ENCODE assay signal across 18 mouse cellular contexts in the genomic region with DNA sequence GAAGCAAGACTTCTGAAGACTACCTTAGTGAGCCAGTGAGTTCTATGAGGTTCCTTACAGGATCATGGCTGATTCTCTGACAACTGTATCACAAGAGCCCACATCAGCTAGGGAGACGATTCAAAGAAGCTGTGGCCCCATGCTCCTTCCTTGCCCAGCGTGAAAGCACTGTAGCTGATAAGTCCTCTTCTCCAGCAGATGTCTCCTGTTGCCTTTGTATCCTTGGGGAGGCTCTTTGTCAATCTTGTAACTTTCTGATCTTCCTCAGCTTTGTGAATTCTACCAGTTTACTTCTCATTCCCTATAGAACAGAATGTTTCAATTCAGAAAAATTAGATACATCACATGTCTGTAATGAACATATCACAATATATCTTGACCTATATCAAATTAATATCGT.
DNase-seq lines count a peak whose midpoint lies in the region; ATAC-seq and TF ChIP-seq lines count a peak whose summit lies in the region.
"Had no signal": no experiment of that assay in that cellular context is flagged by ENCODE, and none has a peak within 500 bp of the region (broad histone marks: within the 10 kb centered on the region; RNA-seq: fewer than 3 reads in every experiment).

No protein-coding gene starts in this region.

- H3K4me3 ChIP-seq in layer of hippocampus, adult 2 months, result no peak overlapping the region
- no peak overlapping the region for H3K4me3 ChIP-seq in CH12.LX (replicated peaks in 1 of 3; ENCODE audit: low read depth in 2 of 3, low read length in 2 of 3, poor library complexity in 1 of 3)
- no peak overlapping the region for H3K4me3 ChIP-seq in stomach, postnatal 0 days (ENCODE audit: low read depth, low read length)
- H3K4me3 ChIP-seq: embryonic facial prominence, embryonic 10.5 days; heart, embryonic 12.5 days; hindbrain, embryonic 13.5 days had no signal

- peaks cover 0 to 7% of the 10 kb centered on the region in 2 experiments; a peak in 2 of 4 replicates for H3K4me1 ChIP-seq in CH12.LX (ENCODE audit: control insufficient read depth in 1 of 2, insufficient read depth in 2 of 2)
- no peaks in the 10 kb centered on the region for H3K4me1 ChIP-seq in stomach, postnatal 0 days (replicated peaks; ENCODE audit: control insufficient read depth, insufficient read depth)

- no peaks in the 10 kb centered on the region for H3K9me3 ChIP-seq in CH12.LX (replicated peaks; ENCODE audit: low read length)
- no peaks in the 10 kb centered on the region for H3K9me3 ChIP-seq in stomach, postnatal 0 days (ENCODE audit: control insufficient read depth, low read length)
- H3K9me3 ChIP-seq: embryonic facial prominence, embryonic 10.5 days; hindbrain, embryonic 13.5 days had no signal

- TF ChIP-seq POLR2A in CH12.LX (IDR thresholded peaks at IDR 0.05; ENCODE audit: low read depth, low read length), result no peak

- intact Hi-C loops in heart, postnatal 10 days (cut with DNase I), result loop anchor here (10.0 kb wide), 2 partner anchors 582 to 652 kb away; a partner anchor contains a TSS

- DNase-seq in heart, adult 11 months, result peak; percentile 9
- DNase-seq in heart, postnatal 10 days, result no peak
- no peak for DNase-seq in layer of hippocampus, adult 2 months (ENCODE audit: low spot score in 2 of 2)
- no peak for DNase-seq in layer of hippocampus, adult 9-10 months (ENCODE audit: low spot score)
- no peak for DNase-seq in CH12.LX (ENCODE audit: extremely low read depth)
- DNase-seq in stomach, postnatal 0 days (ENCODE audit: low spot score), result no peak
- no peak for DNase-seq in cerebellum, adult 18-20 months
- DNase-seq: adrenal gland, postnatal 10 days; cerebellum, adult 11 months; cerebellum, adult 9-10 months; cerebellum, postnatal 36 days; gastrocnemius, postnatal 36 days; heart, postnatal 4 days had no signal

- peak; percentile 47 for TF ChIP-seq RAD21 in CH12.LX (IDR thresholded peaks at IDR 0.05; ENCODE audit: low read depth, low read length)

- no peak overlapping the region for H3K27ac ChIP-seq in layer of hippocampus, adult 2 months
- H3K27ac ChIP-seq in CH12.LX (ENCODE audit: insufficient read depth, low read depth), result no peak overlapping the region
- H3K27ac ChIP-seq in stomach, postnatal 0 days (replicated peaks), result no peak overlapping the region
- H3K27ac ChIP-seq: embryonic facial prominence, embryonic 10.5 days; hindbrain, embryonic 13.5 days; hindbrain, postnatal 0 days had no signal

- H3K4me2 ChIP-seq in CH12.LX (ENCODE audit: insufficient read depth, low read depth, poor library complexity, severe bottlenecking), result no peak overlapping the region
- H3K4me2 ChIP-seq in stomach, postnatal 0 days (replicated peaks; ENCODE audit: low read depth), result no peak overlapping the region
- H3K4me2 ChIP-seq: heart, embryonic 12.5 days; hindbrain, embryonic 13.5 days had no signal

- H3K9ac ChIP-seq in CH12.LX (ENCODE audit: insufficient read depth, low read depth), result no peak overlapping the region
- H3K9ac ChIP-seq in stomach, postnatal 0 days (ENCODE audit: low read length), result no peak overlapping the region
- H3K9ac ChIP-seq: heart, embryonic 12.5 days; hindbrain, embryonic 13.5 days had no signal

- no peaks in the 10 kb centered on the region for H3K27me3 ChIP-seq in CH12.LX (replicated peaks)
- H3K27me3 ChIP-seq in stomach, postnatal 0 days (ENCODE audit: control insufficient read depth, insufficient read depth, low read length), result no peaks in the 10 kb centered on the region
- H3K27me3 ChIP-seq: heart, embryonic 12.5 days; hindbrain, embryonic 13.5 days had no signal

- dilution Hi-C loops in CH12.LX (cut with MboI; ENCODE audit: extremely low pct_ligation_motif_present, extremely low pct_unique_long_range_greater_than_20kb, low sequenced_read_pairs), result no loop called here

- peak; percentile 54 for TF ChIP-seq CTCF in layer of hippocampus, adult 2 months (conservative IDR thresholded peaks at IDR 0.05)
- peak in 1 of 2 experiments; percentile 32; a peak in 1 of 4 replicates for TF ChIP-seq CTCF in CH12.LX (conservative IDR thresholded peaks at IDR 0.05 in 1 of 2, IDR thresholded peaks at IDR 0.05 in 1 of 2; ENCODE audit: low read depth in 2 of 2, low read length in 2 of 2)
- peak; percentile 33 for TF ChIP-seq CTCF in stomach, postnatal 0 days (IDR thresholded peaks at IDR 0.05; ENCODE audit: low read depth)

- WGBS in stomach, postnatal 0 days, result 69% methylated on average over 3 of the region's 3 CpGs

- no peak for TF ChIP-seq EP300 in CH12.LX (IDR thresholded peaks at IDR 0.05; ENCODE audit: low read length)
- no peak for TF ChIP-seq EP300 in stomach, postnatal 0 days (optimal IDR thresholded peaks at IDR 0.05)

- no peaks in the 10 kb centered on the region for H3K79me2 ChIP-seq in CH12.LX (replicated peaks; ENCODE audit: control insufficient read depth, extremely low read depth, insufficient read depth, poor library complexity, severe bottlenecking)

- H3K36me3 ChIP-seq in CH12.LX (replicated peaks in 1 of 2; ENCODE audit: control insufficient read depth in 1 of 2, insufficient read depth in 1 of 2, low read length in 1 of 2), result no peaks in the 10 kb centered on the region
- no peaks in the 10 kb centered on the region for H3K36me3 ChIP-seq in stomach, postnatal 0 days (ENCODE audit: control insufficient read depth, insufficient read depth, low read length)
- H3K36me3 ChIP-seq: embryonic facial prominence, embryonic 10.5 days; heart, embryonic 12.5 days; hindbrain, embryonic 13.5 days had no signal

- ATAC-seq in stomach, postnatal 0 days (ENCODE audit: low FRiP score, low TSS enrichment), result no peak
- ATAC-seq: forebrain, embryonic 14.5 days; hindbrain, postnatal 0 days had no signal

- in situ Hi-C loops in CH12.LX (cut with MboI; ENCODE audit: low pct_ligation_motif_present, low pct_unique_long_range_greater_than_20kb, low sequenced_read_pairs), result loop anchor here (25.0 kb wide), 1 partner anchor 445 kb away; no protein-coding TSS in a partner anchor

TF ChIP-seq in CH12.LX, 34 proteins besides CTCF, POLR2A, EP300 and RAD21:
- no peak for TF ChIP-seq TBP (conservative IDR thresholded peaks at IDR 0.05; ENCODE audit: low read depth, low read length)
- peak; percentile 38 for TF ChIP-seq SMC3 (IDR thresholded peaks at IDR 0.05; ENCODE audit: low read depth, low read length)
- no peak for TF ChIP-seq JUN (IDR thresholded peaks at IDR 0.05; ENCODE audit: insufficient read depth, low read depth, low read length)
- TF ChIP-seq IRF4 (IDR thresholded peaks at IDR 0.05; ENCODE audit: low read depth, low read length), result no peak
- TF ChIP-seq CHD2 (IDR thresholded peaks at IDR 0.05; ENCODE audit: low read length), result no peak
- no peak for TF ChIP-seq GABPA (IDR thresholded peaks at IDR 0.05; ENCODE audit: insufficient replicate concordance, low read depth, low read length)
